7 mouse cellular contexts compared by ENCODE assay signal in the genomic region with DNA sequence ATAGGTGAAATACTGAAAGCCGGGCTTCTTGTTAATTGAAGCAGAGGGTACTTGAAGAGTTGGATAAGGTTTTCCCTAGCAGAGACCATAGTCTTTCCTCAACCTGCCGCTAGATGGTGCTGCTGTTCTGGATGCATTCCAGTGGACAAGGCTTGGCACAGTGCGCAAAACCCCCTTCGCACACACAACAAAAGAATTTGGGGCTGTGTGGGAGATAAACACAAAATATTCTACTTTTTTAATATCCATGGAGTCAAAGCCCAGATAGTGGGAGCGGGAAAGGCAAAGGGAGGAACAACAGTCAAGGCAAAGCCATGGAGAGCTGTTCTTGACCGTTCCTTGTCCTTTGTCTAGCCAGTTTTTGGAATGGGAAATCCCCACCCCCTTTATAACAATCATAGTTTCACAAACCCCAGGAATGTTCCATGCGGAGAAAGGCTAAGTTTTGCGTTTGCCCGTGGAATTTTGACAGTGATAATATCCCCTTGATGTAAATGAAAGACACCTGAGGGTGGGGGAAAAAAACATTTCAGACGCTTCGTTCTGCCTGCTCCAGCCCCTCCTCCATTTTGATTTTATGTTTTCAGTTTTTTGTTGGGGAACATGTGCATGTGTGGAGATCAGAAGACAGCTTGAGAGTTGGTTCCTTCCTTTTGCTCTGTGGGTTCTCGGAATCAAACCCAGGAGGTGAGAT. TPM values are rescaled to one million over a fixed set of nuclear protein-coding genes. Genes with fewer than 3 reads are reported as not detected.
DNase-seq lines count a peak whose midpoint lies in the region; ATAC-seq lines count a peak whose summit lies in the region.

No protein-coding gene starts in this region.

- peak; percentile 89 for DNase-seq in adrenal gland, adult 2 months
- peak; percentile 91 for DNase-seq in embryo, embryonic 9.5 days (ENCODE audit: extremely low spot score)
- DNase-seq in kidney, adult 11 months = peak; percentile 80
- peak; percentile 93 for DNase-seq in limb, embryonic 10.5 days (ENCODE audit: low spot score)
- peak; percentile 97 for DNase-seq in midbrain, embryonic 14.5 days
- peak; percentile 75 for DNase-seq in spleen, adult 12 weeks (ENCODE audit: low spot score)

- 34% methylated on average over 12 of the region's 12 CpGs for WGBS in limb, embryonic 10.5 days
- WGBS in midbrain, embryonic 14.5 days = 18% methylated on average over 12 of the region's 12 CpGs

- ATAC-seq in granulocyte monocyte progenitor cell, adult 5-6 weeks (replicated peaks; ENCODE audit: poor library complexity, severe bottlenecking) = peak; percentile 34
- 0 out of 2 replicates have a peak, but pooled peaks have one; percentile 61 for ATAC-seq in midbrain, embryonic 14.5 days (ENCODE audit: low FRiP score, low TSS enrichment)

- H3K27me3 ChIP-seq in limb, embryonic 10.5 days (ENCODE audit: low read depth, poor library complexity, severe bottlenecking) = peaks cover 15% of the 10 kb centered on the region
- H3K27me3 ChIP-seq in midbrain, embryonic 14.5 days (ENCODE audit: control insufficient read depth, insufficient read depth, low read length) = no peaks in the 10 kb centered on the region

- peak overlapping the region; percentile 93 for H3K27ac ChIP-seq in limb, embryonic 10.5 days
- peak overlapping the region; percentile 86 for H3K27ac ChIP-seq in midbrain, embryonic 14.5 days (replicated peaks; ENCODE audit: low read depth, low read length)

- H3K4me1 ChIP-seq in limb, embryonic 10.5 days = peaks cover 52% of the 10 kb centered on the region
- H3K4me1 ChIP-seq in midbrain, embryonic 14.5 days (ENCODE audit: control insufficient read depth, insufficient read depth, low read length) = peaks cover 18% of the 10 kb centered on the region

- peak overlapping the region; percentile 47 for H3K9ac ChIP-seq in midbrain, embryonic 14.5 days (replicated peaks; ENCODE audit: low read length)

- peaks cover 26% of the 10 kb centered on the region for H3K36me3 ChIP-seq in limb, embryonic 10.5 days
- peaks cover 16% of the 10 kb centered on the region for H3K36me3 ChIP-seq in midbrain, embryonic 14.5 days (ENCODE audit: control insufficient read depth, insufficient read depth, low read length)

- H3K4me3 ChIP-seq in limb, embryonic 10.5 days = peak overlapping the region; percentile 92
- H3K4me3 ChIP-seq in midbrain, embryonic 14.5 days (replicated peaks; ENCODE audit: low read depth, low read length) = peak overlapping the region; percentile 19

- no peaks in the 10 kb centered on the region for H3K9me3 ChIP-seq in limb, embryonic 10.5 days (replicated peaks)
- H3K9me3 ChIP-seq in midbrain, embryonic 14.5 days (ENCODE audit: control insufficient read depth, low read length) = no peaks in the 10 kb centered on the region

- H3K4me2 ChIP-seq in midbrain, embryonic 14.5 days (ENCODE audit: low read length) = peak overlapping the region; percentile 93

RNA-seq across cellular contexts. Expression of a gene that starts 1.1 kb away (rescaled TPM):
- total RNA-seq in adrenal gland, adult 2 months (2021) = 10 to 100 TPM; 65.5 to 75.5 TPM
- polyA plus RNA-seq in adrenal gland, adult 2 months (2012; rRNA removed) = 34.3 and 37.5 TPM in 2 replicates
- 99.4 and 106 TPM in 2 replicates for total RNA-seq in granulocyte monocyte progenitor cell, adult 5-6 weeks (2014; fragmentation: Nextera tagmentation)
- total RNA-seq in granulocyte monocyte progenitor cell, adult 5-6 weeks (2017) = 95.6 and 98.9 TPM in 2 replicates
- polyA plus RNA-seq in limb, embryonic 10.5 days (2016; fragmentation: Nextera tagmentation; extraction: Ambion mirVana) = 149 and 151 TPM in 2 replicates
- polyA plus RNA-seq in midbrain, embryonic 14.5 days (2014; fragmentation: Nextera tagmentation; extraction: Ambion mirVana) = 93.3 and 103 TPM in 2 replicates

RNA-seq across cellular contexts. Expression of a gene that starts 2.6 kb away (rescaled TPM):
- 1 to 10 TPM; 1.6 to 2.4 TPM for total RNA-seq in adrenal gland, adult 2 months (2021)
- 2.2 and 2.4 TPM in 2 replicates for polyA plus RNA-seq in adrenal gland, adult 2 months (2012; rRNA removed)
- total RNA-seq in granulocyte monocyte progenitor cell, adult 5-6 weeks (2014; fragmentation: Nextera tagmentation) = 5.4 and 27.7 TPM in 2 replicates
- 38.0 and 41.8 TPM in 2 replicates for total RNA-seq in granulocyte monocyte progenitor cell, adult 5-6 weeks (2017)
- 0.20 and 0.45 TPM in 2 replicates for polyA plus RNA-seq in limb, embryonic 10.5 days (2016; fragmentation: Nextera tagmentation; extraction: Ambion mirVana)
- 0.16 and 0.25 TPM in 2 replicates for polyA plus RNA-seq in midbrain, embryonic 14.5 days (2014; fragmentation: Nextera tagmentation; extraction: Ambion mirVana)

RNA-seq across cellular contexts. Expression of a gene that starts 10.8 kb away (rescaled TPM):
- 100 to 1,000 TPM; 509 to 543 TPM for total RNA-seq in adrenal gland, adult 2 months (2021)
- 85.0 and 144 TPM in 2 replicates for polyA plus RNA-seq in adrenal gland, adult 2 months (2012; rRNA removed)
- total RNA-seq in granulocyte monocyte progenitor cell, adult 5-6 weeks (2014; fragmentation: Nextera tagmentation) = 969 and 995 TPM in 2 replicates
- total RNA-seq in granulocyte monocyte progenitor cell, adult 5-6 weeks (2017) = 1,214 and 1,335 TPM in 2 replicates
- polyA plus RNA-seq in limb, embryonic 10.5 days (2016; fragmentation: Nextera tagmentation; extraction: Ambion mirVana) = 678 and 791 TPM in 2 replicates
- polyA plus RNA-seq in midbrain, embryonic 14.5 days (2014; fragmentation: Nextera tagmentation; extraction: Ambion mirVana) = 707 and 863 TPM in 2 replicates

RNA-seq across cellular contexts. Expression of a gene that starts 12.7 kb away (rescaled TPM):
- 10 to 100 TPM; 19.8 to 37.1 TPM for total RNA-seq in adrenal gland, adult 2 months (2021)
- 44.7 and 57.4 TPM in 2 replicates for polyA plus RNA-seq in adrenal gland, adult 2 months (2012; rRNA removed)
- 2.1 and 6.1 TPM in 2 replicates for total RNA-seq in granulocyte monocyte progenitor cell, adult 5-6 weeks (2014; fragmentation: Nextera tagmentation)
- total RNA-seq in granulocyte monocyte progenitor cell, adult 5-6 weeks (2017) = 0.46 and 1.6 TPM in 2 replicates
- 3.0 and 4.2 TPM in 2 replicates for polyA plus RNA-seq in limb, embryonic 10.5 days (2016; fragmentation: Nextera tagmentation; extraction: Ambion mirVana)
- 1.6 and 3.0 TPM in 2 replicates for polyA plus RNA-seq in midbrain, embryonic 14.5 days (2014; fragmentation: Nextera tagmentation; extraction: Ambion mirVana)

RNA-seq across cellular contexts. Expression of a gene that starts 12.9 kb away (rescaled TPM):
- 1 to 10 TPM; 3.1 to 7.0 TPM for total RNA-seq in adrenal gland, adult 2 months (2021)
- 12.7 and 18.9 TPM in 2 replicates for polyA plus RNA-seq in adrenal gland, adult 2 months (2012; rRNA removed)
- total RNA-seq in granulocyte monocyte progenitor cell, adult 5-6 weeks (2014; fragmentation: Nextera tagmentation) = 4.9 and 6.6 TPM in 2 replicates
- total RNA-seq in granulocyte monocyte progenitor cell, adult 5-6 weeks (2017) = 3.6 and 6.1 TPM in 2 replicates
- 0.53 and 0.73 TPM in 2 replicates for polyA plus RNA-seq in limb, embryonic 10.5 days (2016; fragmentation: Nextera tagmentation; extraction: Ambion mirVana)
- 0.51 and 1.1 TPM in 2 replicates for polyA plus RNA-seq in midbrain, embryonic 14.5 days (2014; fragmentation: Nextera tagmentation; extraction: Ambion mirVana)

Comparison
In these comparisons a context has a peak if more than half of its experiments do, and no peak if none do; other contexts are left out.
1. Peak in every context shown above with its lines: DNase-seq, ATAC-seq, H3K4me3 ChIP-seq and H3K27ac ChIP-seq.